Mouse (Mus musculus) MEL (cell line): Measurements from ENCODE around the gene Zfp961. TPM values are rescaled to one million over a fixed set of nuclear protein-coding genes. Genes with fewer than 3 reads are reported as not detected.

Experiments used
- DNase-seq: peaks from one replicate; pipeline ENCODE4 v3.0.0; 2011; ENCODE audit warnings: low read depth, low spot score
- H3K27ac ChIP-seq: 2 replicates; pipeline ENCODE4 v1.5.1; 2012; ENCODE audit warnings: low read depth, mild to moderate bottlenecking, control low read depth, low read length, moderate library complexity; ENCODE audit not compliant: control insufficient read depth
- H3K27me3 ChIP-seq, 2 experiments: fragments of 150-350 bp in 1 of 2; sonication (generic) in 1 of 2; 2 replicates each; pipeline ENCODE4 v1.6.1; 2012; ENCODE audit warnings: low read length in 2 of 2, mild to moderate bottlenecking in 2 of 2, improper control_type of control experiment in 1 of 2, moderate library complexity in 1 of 2; ENCODE audit not compliant: insufficient read depth in 2 of 2, control insufficient read depth in 1 of 2
- H3K36me3 ChIP-seq, 2 experiments: 2 replicates each; pipeline ENCODE4 v1.6.1; 2012 to 2014; ENCODE audit warnings: low read length in 2 of 2, improper control_type of control experiment in 1 of 2, inconsistent platforms in 1 of 2, mild to moderate bottlenecking in 1 of 2; ENCODE audit not compliant: insufficient read depth in 2 of 2, control insufficient read depth in 1 of 2
- H3K4me1 ChIP-seq, 2 experiments: fragments of 150-350 bp in 1 of 2; sonication (generic) in 1 of 2; 2 replicates each; pipeline ENCODE4 v1.6.1; 2012; ENCODE audit warnings: low read length in 2 of 2, improper control_type of control experiment in 1 of 2, mild to moderate bottlenecking in 1 of 2; ENCODE audit not compliant: insufficient read depth in 2 of 2, control insufficient read depth in 1 of 2
- H3K4me3 ChIP-seq, 2 experiments: fragments of 150-350 bp in 1 of 2; sonication (generic) in 1 of 2; 2 replicates each; pipeline ENCODE4 v1.5.1; 2012; ENCODE audit warnings: low read depth in 2 of 2, low read length in 2 of 2, mild to moderate bottlenecking in 2 of 2, moderate library complexity in 2 of 2, control low read depth in 1 of 2, improper control_type of control experiment in 1 of 2; ENCODE audit not compliant: control insufficient read depth in 1 of 2, insufficient read depth in 1 of 2
- H3K79me2 ChIP-seq: 2 replicates; pipeline ENCODE4 v1.6.1; 2012; ENCODE audit warnings: mild to moderate bottlenecking, low read length, moderate library complexity; ENCODE audit not compliant: control insufficient read depth, poor library complexity, insufficient read depth
- H3K9ac ChIP-seq: 2 replicates; pipeline ENCODE4 v1.6.1; 2012; ENCODE audit warnings: low read depth, mild to moderate bottlenecking, control low read depth, low read length, moderate library complexity; ENCODE audit not compliant: control insufficient read depth, poor library complexity, severe bottlenecking
- H3K9me3 ChIP-seq: fragments of 150-350 bp; sonication (generic); replicated peaks from 2 replicates; pipeline ENCODE4 v1.6.1; 2012; ENCODE audit warnings: mild to moderate bottlenecking, low read length, improper control_type of control experiment, moderate library complexity; ENCODE audit not compliant: insufficient read depth
- CHD1 ChIP-seq: IDR thresholded peaks from 2 replicates; pipeline ENCODE4 v1.6.1; 2012; ENCODE audit warnings: low read depth, mild to moderate bottlenecking, inconsistent platforms, low read length, improper control_type of control experiment
- CHD2 ChIP-seq: IDR thresholded peaks from 2 replicates; pipeline ENCODE4 v1.6.1; 2011; ENCODE audit warnings: low read length, improper control_type of control experiment
- ELF1 ChIP-seq: IDR thresholded peaks from 2 replicates; pipeline ENCODE4 v1.6.1; 2014; ENCODE audit warnings: low read depth, mild to moderate bottlenecking, inconsistent platforms, low read length, improper control_type of control experiment, moderate library complexity
- ETS1 ChIP-seq: IDR thresholded peaks from 2 replicates; pipeline ENCODE4 v1.6.1; 2012; ENCODE audit warnings: low read depth, mild to moderate bottlenecking, inconsistent platforms, low read length, improper control_type of control experiment, moderate library complexity
- GABPA ChIP-seq: IDR thresholded peaks from 2 replicates; pipeline ENCODE4 v1.6.1; 2012; ENCODE audit warnings: low read depth, mild to moderate bottlenecking, inconsistent platforms, low read length, improper control_type of control experiment, moderate library complexity
- HCFC1 ChIP-seq: IDR thresholded peaks from 2 replicates; pipeline ENCODE4 v1.6.1; 2012; ENCODE audit warnings: low read depth, mild to moderate bottlenecking, inconsistent platforms, low read length, improper control_type of control experiment, moderate library complexity
- KAT2A ChIP-seq: conservative IDR thresholded peaks from 2 replicates; pipeline ENCODE4 v1.6.1; 2012; ENCODE audit warnings: low read depth, low read length, improper control_type of control experiment, inconsistent platforms
- MAX ChIP-seq: IDR thresholded peaks from 2 replicates; pipeline ENCODE4 v1.6.1; 2011; ENCODE audit warnings: low read length, improper control_type of control experiment
- MAZ ChIP-seq: IDR thresholded peaks from 2 replicates; pipeline ENCODE4 v1.6.1; 2012; ENCODE audit warnings: low read depth, mild to moderate bottlenecking, inconsistent platforms, low read length, improper control_type of control experiment
- MEF2A ChIP-seq: IDR thresholded peaks from 2 replicates; pipeline ENCODE4 v1.6.1; 2014; ENCODE audit warnings: low read depth, mild to moderate bottlenecking, inconsistent platforms, low read length, improper control_type of control experiment; ENCODE audit not compliant: poor library complexity, insufficient replicate concordance, severe bottlenecking; ENCODE audit errors: extremely low read depth
- MXI1 ChIP-seq: IDR thresholded peaks from 2 replicates; pipeline ENCODE4 v1.6.1; 2011; ENCODE audit warnings: mild to moderate bottlenecking, low read depth, low read length, improper control_type of control experiment
- MYC ChIP-seq: IDR thresholded peaks from 2 replicates; pipeline ENCODE4 v1.6.1; 2011; ENCODE audit warnings: low read depth, mild to moderate bottlenecking, low read length, improper control_type of control experiment, moderate library complexity
- NELFE ChIP-seq: IDR thresholded peaks from 2 replicates; pipeline ENCODE4 v1.6.1; 2011; ENCODE audit warnings: low read depth, low read length, improper control_type of control experiment
- NRF1 ChIP-seq: IDR thresholded peaks from 2 replicates; pipeline ENCODE4 v1.6.1; 2014; ENCODE audit warnings: low read depth, mild to moderate bottlenecking, inconsistent platforms, low read length, improper control_type of control experiment, moderate library complexity; ENCODE audit not compliant: poor library complexity, insufficient read depth, severe bottlenecking
- POLR2AphosphoS2 ChIP-seq: IDR thresholded peaks from 2 replicates; pipeline ENCODE4 v1.6.1; 2011; ENCODE audit warnings: low read length, improper control_type of control experiment
- RAD21 ChIP-seq: IDR thresholded peaks from 2 replicates; pipeline ENCODE4 v1.6.1; 2011; ENCODE audit warnings: mild to moderate bottlenecking, low read depth, low read length, improper control_type of control experiment
- SIN3A ChIP-seq: IDR thresholded peaks from 2 replicates; pipeline ENCODE4 v1.6.1; 2012; ENCODE audit warnings: low read length, improper control_type of control experiment, inconsistent platforms
- SMC3 ChIP-seq: IDR thresholded peaks from 2 replicates; pipeline ENCODE4 v1.6.1; 2011; ENCODE audit warnings: low read depth, low read length, improper control_type of control experiment
- UBTF ChIP-seq: IDR thresholded peaks from 2 replicates; pipeline ENCODE4 v1.6.1; 2012; ENCODE audit warnings: low read depth, mild to moderate bottlenecking, inconsistent platforms, low read length, improper control_type of control experiment, moderate library complexity, borderline replicate concordance; ENCODE audit not compliant: insufficient read depth
- USF1 ChIP-seq: IDR thresholded peaks from 2 replicates; pipeline ENCODE4 v1.6.1; 2014; ENCODE audit warnings: low read depth, mild to moderate bottlenecking, inconsistent platforms, low read length, improper control_type of control experiment, moderate library complexity
- ZMIZ1 ChIP-seq: IDR thresholded peaks from 2 replicates; pipeline ENCODE4 v1.6.1; 2012; ENCODE audit warnings: low read depth, mild to moderate bottlenecking, inconsistent platforms, low read length, improper control_type of control experiment, moderate library complexity
- ZNF384 ChIP-seq: IDR thresholded peaks from 2 replicates; pipeline ENCODE4 v1.6.1; 2012; ENCODE audit warnings: low read depth, mild to moderate bottlenecking, inconsistent platforms, low read length, improper control_type of control experiment
- polyA plus RNA-seq, 2 experiments: library from polyadenylated mRNA; stranded (reverse) in 1 of 2; unstranded in 1 of 2; fragments of >175 nt in 1 of 2; fragments of >200 nt in 1 of 2; gene quantifications; 2 replicates each; pipeline versions ENCODE4 v1.2.1 to v1.2.4; 2012; ENCODE audit warnings: low replicate concordance in 2 of 2, low read depth in 1 of 2; ENCODE audit not compliant: insufficient read length in 2 of 2, insufficient read depth in 1 of 2, missing spikeins in 1 of 2
- total RNA-seq: library from RNA; depleted of rRNA; stranded (reverse); fragments of 300-350 nt; gene quantifications from 2 replicates; pipeline ENCODE4 v1.2.3, GENCODE M21; 2012

Gene Zfp961
- total and polyA plus RNA-seq, 3 experiments: 26.1 to 30.6 TPM; not detected in 1

DNA sequence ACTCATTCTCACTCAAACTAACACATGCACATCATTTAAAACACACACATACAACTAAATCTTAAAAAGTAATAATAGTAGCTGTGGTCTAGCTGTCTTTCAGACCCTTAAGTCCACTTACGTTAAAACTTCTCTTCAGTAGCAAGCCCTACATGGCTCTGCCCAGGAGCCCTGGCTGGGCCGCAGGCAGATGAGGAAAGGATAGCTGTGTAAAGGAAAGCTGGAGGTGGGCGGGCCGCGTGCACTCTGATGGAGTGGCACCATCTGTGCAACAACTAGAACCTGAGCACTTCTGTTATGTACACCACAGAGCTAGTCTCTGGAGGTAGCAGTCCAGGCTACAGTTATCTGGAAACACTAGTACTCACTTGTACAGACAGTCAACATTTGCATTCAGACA lies 16.4 kb downstream of the Zfp961 start:
- H3K27ac ChIP-seq: no peak overlapping the region
- no peak for DNase-seq
- H3K36me3 ChIP-seq: peaks cover 0 to 49% of the 10 kb centered on the region in 2 experiments; a peak in 2 of 4 replicates
- no peak overlapping the region for H3K9ac ChIP-seq
- no peaks in the 10 kb centered on the region for H3K4me1 ChIP-seq
- H3K9me3 ChIP-seq: no peaks in the 10 kb centered on the region
- TF ChIP-seq POLR2AphosphoS2 (no peak), SMC3 (no peak), MAX (no peak), ETS1 (no peak), UBTF (no peak), SIN3A (no peak)
- TF ChIP-seq, all 39 proteins: peak for 0
- H3K4me3 ChIP-seq: no peak overlapping the region
- no peaks in the 10 kb centered on the region for H3K27me3 ChIP-seq
- peaks cover 11% of the 10 kb centered on the region; the same call in 1 of the 2 replicates for H3K79me2 ChIP-seq

DNA sequence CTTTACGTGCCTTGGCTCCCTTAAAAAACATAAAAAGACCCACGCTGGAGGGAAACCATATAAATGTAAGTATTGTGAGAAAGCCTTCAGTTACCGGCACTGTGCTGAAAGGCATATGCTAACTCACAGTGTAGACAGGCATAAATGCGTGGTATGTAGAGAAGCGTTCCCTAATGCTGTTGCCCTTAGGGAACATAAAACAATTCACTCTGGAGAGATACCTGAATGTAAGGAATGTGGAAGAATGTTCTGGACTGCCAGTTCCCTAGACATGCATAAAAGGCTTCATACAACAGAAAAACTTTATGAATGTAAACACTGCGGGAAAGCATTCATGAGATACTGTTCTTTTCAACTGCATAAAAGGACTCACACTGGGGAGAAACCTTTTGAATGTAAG lies 17.3 kb downstream of the Zfp961 start:
- Histone ChIP-seq H3K79me2 (peaks cover 9% of the 10 kb centered on the region; the same call in 1 of the 2 replicates), H3K4me1 (no peaks in the 10 kb centered on the region), H3K36me3 (peaks cover 0 to 45% of the 10 kb centered on the region in 2 experiments; a peak in 2 of 4 replicates), H3K9me3 (no peaks in the 10 kb centered on the region), H3K9ac (no peak overlapping the region), H3K27ac (no peak overlapping the region), H3K4me3 (no peak overlapping the region), H3K27me3 (no peaks in the 10 kb centered on the region)
- no peak for DNase-seq
- TF ChIP-seq ZNF384 (no peak), HCFC1 (no peak), CHD2 (no peak), KAT2A (no peak), MEF2A (no peak), SMC3 (no peak), GABPA (no peak), UBTF (no peak), USF1 (no peak), ZMIZ1 (no peak), MAZ (no peak), ELF1 (no peak), MXI1 (no peak), NELFE (no peak), MYC (no peak), NRF1 (no peak), RAD21 (no peak), CHD1 (no peak)
